Mouse (Mus musculus): ENCODE measurements around the gene F2r. TPM values are rescaled to one million over a fixed set of nuclear protein-coding genes. Genes with fewer than 3 reads are reported as not detected.

Gene F2r
- polyA plus RNA-seq, 1 experiment from 2014 or later, result 71.2 TPM

- no peaks in the 10 kb centered on the region for H3K36me3 ChIP-seq
- no peak overlapping the region for H3K9ac ChIP-seq
- no peaks in the 10 kb centered on the region for H3K9me3 ChIP-seq
- H3K27ac ChIP-seq (replicated peaks), result no peak overlapping the region
- no peak overlapping the region for H3K4me3 ChIP-seq
- H3K4me1 ChIP-seq (replicated peaks), result no peaks in the 10 kb centered on the region
- ATAC-seq (ENCODE audit: low read depth), result no peak
- 73% methylated on average over 7 of the region's 7 CpGs for WGBS
- H3K4me2 ChIP-seq, result no peak overlapping the region
- H3K27me3 ChIP-seq, result no peaks in the 10 kb centered on the region
Observed at GRCm38 (mm10) chr13:95626696-95627095, 8.4 kb upstream of the F2r start.

GRCm38 (mm10) chr13:95623042-95623441 lies 4.8 kb upstream of the F2r start:
- Histone ChIP-seq H3K4me1 (replicated peaks) (no peaks in the 10 kb centered on the region), H3K27ac (replicated peaks) (no peak overlapping the region), H3K4me2 (no peak overlapping the region), H3K4me3 (no peak overlapping the region), H3K27me3 (no peaks in the 10 kb centered on the region), H3K9ac (no peak overlapping the region), H3K36me3 (no peaks in the 10 kb centered on the region), H3K9me3 (no peaks in the 10 kb centered on the region)
- 59% methylated on average over 3 of the region's 3 CpGs for WGBS
- no peak for ATAC-seq (ENCODE audit: low read depth)

- H3K36me3 ChIP-seq, result no peaks in the 10 kb centered on the region
- no peak overlapping the region for H3K27ac ChIP-seq (replicated peaks)
- no peaks in the 10 kb centered on the region for H3K27me3 ChIP-seq
- no peak overlapping the region for H3K4me2 ChIP-seq
- 87% methylated on average over 3 of the region's 3 CpGs for WGBS
- no peak overlapping the region for H3K9ac ChIP-seq
- no peak for ATAC-seq (ENCODE audit: low read depth)
- H3K4me1 ChIP-seq (replicated peaks), result peaks cover 10% of the 10 kb centered on the region
- no peaks in the 10 kb centered on the region for H3K9me3 ChIP-seq
- no peak overlapping the region for H3K4me3 ChIP-seq
Observed at GRCm38 (mm10) chr13:95621563-95621962, 3.3 kb upstream of the F2r start.

GRCm38 (mm10) chr13:95618859-95619258 lies 572 bp upstream of the F2r start:
- H3K9me3 ChIP-seq, result no peaks in the 10 kb centered on the region
- peak overlapping the region; percentile 80 for H3K9ac ChIP-seq
- peak overlapping the region; percentile 73 for H3K4me2 ChIP-seq
- H3K27ac ChIP-seq (replicated peaks), result peak overlapping the region; percentile 77; the same call in 1 of the 2 replicates
- ATAC-seq (ENCODE audit: low read depth), result 0 out of 2 replicates have a peak, but pooled peaks have one; percentile 20
- peak overlapping the region; percentile 75 for H3K4me3 ChIP-seq
- 6% methylated on average over 13 of the region's 13 CpGs for WGBS
- peaks cover 35% of the 10 kb centered on the region for H3K4me1 ChIP-seq (replicated peaks)
- H3K27me3 ChIP-seq, result no peaks in the 10 kb centered on the region
- H3K36me3 ChIP-seq, result no peaks in the 10 kb centered on the region

GRCm38 (mm10) chr13:95617671-95618171 lies 566 bp downstream of the F2r start:
- ATAC-seq (ENCODE audit: low read depth), result peak; percentile 64
- Histone ChIP-seq H3K4me2 (peak overlapping the region; percentile 73), H3K36me3 (no peaks in the 10 kb centered on the region), H3K4me1 (replicated peaks) (peaks cover 35% of the 10 kb centered on the region), H3K27ac (replicated peaks) (peak overlapping the region; percentile 77), H3K9me3 (no peaks in the 10 kb centered on the region), H3K4me3 (peak overlapping the region; percentile 75), H3K9ac (peak overlapping the region; percentile 80), H3K27me3 (no peaks in the 10 kb centered on the region)
- WGBS, result 0% methylated on average over 21 of the region's 21 CpGs

GRCm38 (mm10) chr13:95617082-95617670 lies 1.1 kb downstream of the F2r start:
- Histone ChIP-seq H3K9ac (peak overlapping the region; percentile 80), H3K4me3 (peak overlapping the region; percentile 75), H3K27me3 (no peaks in the 10 kb centered on the region), H3K27ac (replicated peaks) (peak overlapping the region; percentile 77; the same call in 1 of the 2 replicates), H3K4me2 (peak overlapping the region; percentile 73), H3K4me1 (replicated peaks) (peaks cover 35% of the 10 kb centered on the region), H3K9me3 (no peaks in the 10 kb centered on the region), H3K36me3 (peaks cover 1% of the 10 kb centered on the region)
- 14% methylated on average over 17 of the region's 17 CpGs for WGBS
- no peak for ATAC-seq (ENCODE audit: low read depth)

- 67% methylated on average over 11 of the region's 11 CpGs for WGBS
- ATAC-seq (ENCODE audit: low read depth), result no peak
- H3K9ac ChIP-seq, result peak overlapping the region; percentile 80
Observed at GRCm38 (mm10) chr13:95616512-95616911, 1.8 kb downstream of the F2r start.

GRCm38 (mm10) chr13:95614757-95615156 lies 3.5 kb downstream of the F2r start:
- H3K4me3 ChIP-seq, result no peak overlapping the region
- no peaks in the 10 kb centered on the region for H3K27me3 ChIP-seq
- peaks cover 16% of the 10 kb centered on the region for H3K36me3 ChIP-seq
- H3K9me3 ChIP-seq, result no peaks in the 10 kb centered on the region
- H3K4me1 ChIP-seq (replicated peaks), result peaks cover 35% of the 10 kb centered on the region
- H3K9ac ChIP-seq, result peak overlapping the region; percentile 43; the same call in 1 of the 2 replicates
- no peak for ATAC-seq (ENCODE audit: low read depth)
- H3K27ac ChIP-seq (replicated peaks), result no peak overlapping the region
- H3K4me2 ChIP-seq, result 0 out of 2 replicates have a peak overlapping the region, but pooled peaks have one; percentile 73
- 74% methylated on average over 6 of the region's 6 CpGs for WGBS

More at GRCm38 (mm10) chr13:95616512-95616911, 1.8 kb downstream of the F2r start:
- Histone ChIP-seq H3K4me3 (peak overlapping the region; percentile 75), H3K27ac (replicated peaks) (no peak overlapping the region), H3K4me2 (peak overlapping the region; percentile 73), H3K9me3 (no peaks in the 10 kb centered on the region), H3K27me3 (no peaks in the 10 kb centered on the region), H3K36me3 (peaks cover 6% of the 10 kb centered on the region), H3K4me1 (replicated peaks) (peaks cover 35% of the 10 kb centered on the region)

- Histone ChIP-seq H3K27me3 (no peaks in the 10 kb centered on the region), H3K9ac (no peak overlapping the region), H3K9me3 (no peaks in the 10 kb centered on the region), H3K27ac (replicated peaks) (no peak overlapping the region), H3K36me3 (peaks cover 26% of the 10 kb centered on the region), H3K4me2 (no peak overlapping the region), H3K4me3 (no peak overlapping the region), H3K4me1 (replicated peaks) (peaks cover 32% of the 10 kb centered on the region)
- WGBS, result 92% methylated on average over 10 of the region's 10 CpGs
- ATAC-seq (ENCODE audit: low read depth), result no peak
Observed at GRCm38 (mm10) chr13:95612243-95612642, 6.0 kb downstream of the F2r start.

- Histone ChIP-seq H3K9me3 (no peaks in the 10 kb centered on the region), H3K4me3 (no peak overlapping the region), H3K4me2 (no peak overlapping the region), H3K4me1 (replicated peaks) (peaks cover 27% of the 10 kb centered on the region), H3K9ac (no peak overlapping the region), H3K27me3 (no peaks in the 10 kb centered on the region), H3K27ac (replicated peaks) (no peak overlapping the region), H3K36me3 (peaks cover 26% of the 10 kb centered on the region)
- no peak for ATAC-seq (ENCODE audit: low read depth)
- WGBS, result 88% methylated on average over 4 of the region's 4 CpGs
Observed at GRCm38 (mm10) chr13:95611752-95612151, 6.5 kb downstream of the F2r start.

GRCm38 (mm10) chr13:95610786-95611562 lies 7.3 kb downstream of the F2r start:
- H3K27me3 ChIP-seq, result no peaks in the 10 kb centered on the region
- no peaks in the 10 kb centered on the region for H3K9me3 ChIP-seq
- no peak overlapping the region for H3K27ac ChIP-seq (replicated peaks)
- peaks cover 26% of the 10 kb centered on the region for H3K36me3 ChIP-seq
- no peak for ATAC-seq (ENCODE audit: low read depth)
- no peak overlapping the region for H3K9ac ChIP-seq
- H3K4me3 ChIP-seq, result no peak overlapping the region
- H3K4me1 ChIP-seq (replicated peaks), result peaks cover 19% of the 10 kb centered on the region
- 89% methylated on average over 16 of the region's 16 CpGs for whole genome bisulfite sequencing
- no peak overlapping the region for H3K4me2 ChIP-seq

GRCm38 (mm10) chr13:95609088-95609420 lies 9.2 kb downstream of the F2r start:
- ATAC-seq (ENCODE audit: low read depth), result no peak
- H3K36me3 ChIP-seq, result peaks cover 42% of the 10 kb centered on the region
- WGBS, result 95% methylated on average over 2 of the region's 2 CpGs

More at GRCm38 (mm10) chr13:95609088-95609420, 9.2 kb downstream of the F2r start:
- H3K4me3 ChIP-seq, result no peak overlapping the region
- no peaks in the 10 kb centered on the region for H3K27me3 ChIP-seq
- H3K4me1 ChIP-seq (replicated peaks), result 0 out of 2 replicates have a peak, but pooled peaks cover under 1% of the 10 kb centered on the region
- H3K27ac ChIP-seq (replicated peaks), result no peak overlapping the region
- H3K9me3 ChIP-seq, result no peaks in the 10 kb centered on the region
- H3K4me2 ChIP-seq, result no peak overlapping the region
- H3K9ac ChIP-seq, result no peak overlapping the region
